Mouse (Mus musculus) neural tube, embryonic 13.5 days (tissue): ENCODE data around the gene 4931428F04Rik. TPM values are rescaled to one million over a fixed set of nuclear protein-coding genes. Genes with fewer than 3 reads are reported as not detected.

Experiments
- ATAC-seq: fragments of 200-750 bp; cut with Nextera tagmentation; 2 replicates; pipeline ENCODE4 v1.8.0; 2017; ENCODE audit warnings: low read depth, mild to moderate bottlenecking, moderate TSS enrichment, moderate library complexity
- H3K27ac ChIP-seq: fragments of 300-500 bp; sonication (generic); replicated peaks from 2 replicates; pipeline ENCODE4 v1.5.1; 2015; ENCODE audit warnings: moderate library complexity, mild to moderate bottlenecking, inconsistent platforms
- H3K27me3 ChIP-seq: fragments of 300-500 bp; sonication (generic); 2 replicates; pipeline ENCODE4 v1.6.1; 2015; ENCODE audit warnings: mild to moderate bottlenecking, inconsistent platforms
- H3K36me3 ChIP-seq: fragments of 300-500 bp; sonication (generic); 2 replicates; pipeline ENCODE4 v1.6.1; 2015; ENCODE audit warnings: mild to moderate bottlenecking, inconsistent platforms
- H3K4me1 ChIP-seq: fragments of 300-500 bp; sonication (generic); replicated peaks from 2 replicates; pipeline ENCODE4 v1.6.1; 2015; ENCODE audit warnings: inconsistent platforms
- H3K4me2 ChIP-seq: fragments of 300-500 bp; sonication (generic); 2 replicates; pipeline ENCODE4 v1.6.1; 2015; ENCODE audit warnings: inconsistent platforms, mild to moderate bottlenecking, moderate library complexity
- H3K4me3 ChIP-seq: fragments of 300-500 bp; sonication (generic); 2 replicates; pipeline ENCODE4 v1.5.1; 2015; ENCODE audit warnings: mild to moderate bottlenecking, inconsistent platforms
- H3K9ac ChIP-seq: fragments of 300-500 bp; sonication (generic); 2 replicates; pipeline ENCODE4 v1.6.1; 2015; ENCODE audit warnings: moderate library complexity, mild to moderate bottlenecking, inconsistent platforms
- H3K9me3 ChIP-seq: fragments of 300-500 bp; sonication (generic); 2 replicates; pipeline ENCODE4 v1.6.1; 2016; ENCODE audit warnings: inconsistent platforms
- WGBS: fragments of 180-500 bp; shearing (Covaris S2); methylation state at CpG from one replicate; pipeline ENCODE4 v1.1.7; 2015; 5-methylcytosine and 5-hydroxymethylcytosine counted together
- polyA plus RNA-seq: library from polyadenylated mRNA; unstranded; fragments of >200 nt; fragmentation: Nextera tagmentation; extraction: Ambion mirVana; gene quantifications from 2 replicates; pipeline ENCODE4 v1.2.1, GENCODE M21; 2015

The 4931428F04Rik gene
- 120 and 124 TPM in 2 replicates for polyA plus RNA-seq

DNA sequence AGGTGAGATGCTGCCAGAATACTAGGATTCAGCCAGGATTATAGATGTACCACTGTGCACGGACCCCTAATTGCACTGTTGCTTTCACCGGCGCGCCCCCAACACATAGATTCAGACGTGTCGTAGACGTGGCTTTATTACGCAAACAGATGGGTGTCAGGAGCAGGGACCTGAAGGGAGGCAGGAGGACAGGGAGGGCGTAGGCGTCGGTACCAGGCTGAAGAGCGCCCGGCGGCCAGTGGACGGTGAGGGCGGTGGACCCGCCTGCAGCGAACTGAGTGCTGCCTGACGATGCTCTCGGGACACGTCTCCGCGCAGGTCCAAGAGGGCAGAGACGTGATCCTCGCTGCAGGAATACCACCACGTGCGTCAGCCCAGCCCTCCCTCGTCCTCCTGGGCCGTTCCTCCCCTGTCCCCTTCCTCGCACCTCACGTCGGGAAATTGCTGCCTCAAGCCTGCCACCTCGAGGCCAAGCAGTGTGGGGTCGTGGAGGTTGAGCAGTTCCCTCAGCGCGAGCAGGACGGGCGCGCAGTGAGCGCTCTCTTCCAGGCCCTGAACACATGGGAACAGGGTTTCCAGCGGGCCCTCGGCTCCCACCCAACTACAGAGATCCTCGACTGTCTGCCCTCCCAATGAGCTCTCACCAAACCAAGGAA is at the start of gene 4931428F04Rik:
Gene 4931428F04Rik, minus strand, starts transcription at position 60 of the 656 bp plus-strand sequence.
- H3K9me3 ChIP-seq, result no peaks in the 10 kb centered on the region
- peaks cover 8% of the 10 kb centered on the region for H3K36me3 ChIP-seq
- peaks cover 7% of the 10 kb centered on the region; the same call in 1 of the 2 replicates for H3K27me3 ChIP-seq
- peak within 1 kb of the TSS; percentile 76 for H3K4me2 ChIP-seq
- WGBS, result 1% methylated on average over 43 of the region's 43 CpGs
- H3K4me3 ChIP-seq, result peak within 1 kb of the TSS; percentile 51
- H3K27ac ChIP-seq, result peak within 1 kb of the TSS; percentile 91
- H3K4me1 ChIP-seq, result peaks cover 58% of the 10 kb centered on the region
- H3K9ac ChIP-seq, result peak within 1 kb of the TSS; percentile 75
- peak; percentile 11 for ATAC-seq

GRCm38 (mm10) chr8:105338992-105339391 is 49.3 kb upstream of the 4931428F04Rik start:
- H3K36me3 ChIP-seq, result peaks cover 18% of the 10 kb centered on the region
- no peak overlapping the region for H3K27ac ChIP-seq
- 0 out of 2 replicates have a peak, but pooled peaks cover 5% of the 10 kb centered on the region for H3K4me1 ChIP-seq
- no peak overlapping the region for H3K4me3 ChIP-seq
- ATAC-seq, result no peak
- no peaks in the 10 kb centered on the region for H3K27me3 ChIP-seq
- WGBS, result 55% methylated on average over 4 of the region's 4 CpGs
- H3K9ac ChIP-seq, result no peak overlapping the region
- H3K9me3 ChIP-seq, result no peaks in the 10 kb centered on the region
- no peak overlapping the region for H3K4me2 ChIP-seq

DNA sequence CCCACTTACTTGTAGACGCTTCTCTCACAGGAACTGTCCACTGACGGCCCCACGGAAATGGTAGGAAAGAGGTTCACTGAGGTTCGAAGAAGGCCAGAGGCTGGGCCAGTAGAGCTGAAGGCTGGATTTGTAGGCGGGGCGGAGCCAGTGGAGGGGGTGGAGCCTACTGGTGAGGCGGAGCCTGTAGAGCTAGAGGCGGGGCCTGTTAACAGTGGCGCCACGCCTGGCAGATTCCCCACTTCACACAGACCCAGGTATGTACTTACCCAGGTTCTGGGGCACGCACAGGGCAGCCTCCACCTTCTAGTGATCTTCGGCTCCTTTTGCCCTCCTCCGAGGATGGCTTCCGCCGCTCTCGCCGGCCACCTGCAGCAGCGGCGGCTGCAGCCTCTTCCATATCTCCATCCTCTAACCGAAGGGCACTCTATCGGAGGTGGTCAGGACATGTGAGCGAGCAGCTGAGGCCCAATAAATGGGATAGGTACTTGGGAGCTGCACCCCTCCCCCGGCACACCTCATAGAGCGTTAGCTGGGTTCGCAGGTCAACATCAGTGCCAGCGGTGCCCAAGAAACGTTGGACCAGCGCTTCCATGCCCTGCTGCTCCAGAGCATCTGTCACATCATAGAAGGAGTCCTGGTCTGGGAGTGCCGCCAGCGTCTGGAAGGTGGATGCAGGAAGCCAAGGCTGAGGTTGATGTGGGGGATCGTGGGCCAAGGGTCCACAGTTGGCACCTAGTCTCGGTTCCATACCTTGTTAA is 46.9 kb upstream of the 4931428F04Rik start:
- Histone ChIP-seq H3K4me3 (peak overlapping the region; percentile 3; the same call in 1 of the 2 replicates), H3K4me1 (0 out of 2 replicates have a peak, but pooled peaks cover 4% of the 10 kb centered on the region), H3K9me3 (no peaks in the 10 kb centered on the region), H3K27ac (no peak overlapping the region), H3K9ac (no peak overlapping the region), H3K27me3 (no peaks in the 10 kb centered on the region), H3K4me2 (peak overlapping the region; percentile 16; the same call in 1 of the 2 replicates), H3K36me3 (peaks cover 30% of the 10 kb centered on the region)
- WGBS, result 45% methylated on average over 32 of the region's 32 CpGs
- ATAC-seq, result peak; percentile 51

- ATAC-seq, result no peak
- no peak overlapping the region for H3K4me3 ChIP-seq
- H3K9me3 ChIP-seq, result no peaks in the 10 kb centered on the region
- 81% methylated on average over 2 of the region's 2 CpGs for WGBS
- no peak overlapping the region for H3K27ac ChIP-seq
- H3K36me3 ChIP-seq, result peaks cover 67% of the 10 kb centered on the region
- no peak overlapping the region for H3K9ac ChIP-seq
- H3K27me3 ChIP-seq, result no peaks in the 10 kb centered on the region
- H3K4me2 ChIP-seq, result no peak overlapping the region
- H3K4me1 ChIP-seq, result peaks cover 4% of the 10 kb centered on the region
Observed at GRCm38 (mm10) chr8:105332523-105332922, 42.9 kb upstream of the 4931428F04Rik start.

DNA sequence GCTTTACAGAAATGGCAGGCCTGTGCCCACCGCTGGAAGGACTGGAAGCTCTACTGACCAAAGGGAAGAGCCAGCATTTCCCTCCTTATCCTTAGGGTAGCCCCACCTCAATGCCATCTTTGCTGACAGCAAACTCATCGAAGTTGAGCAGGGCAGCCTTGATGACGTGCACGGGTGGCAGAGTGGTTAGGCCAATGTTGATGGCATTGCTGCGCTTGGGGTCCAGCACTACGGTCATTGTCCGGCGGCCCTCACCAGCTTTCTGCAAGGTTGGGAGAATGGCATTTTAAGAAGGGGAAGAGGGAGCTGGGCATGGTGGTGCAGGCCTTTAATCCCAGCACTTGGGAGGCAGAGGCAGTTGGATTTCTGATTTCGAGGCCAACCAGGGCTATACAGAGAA is 42.3 kb upstream of the 4931428F04Rik start:
- Histone ChIP-seq H3K36me3 (peaks cover 67% of the 10 kb centered on the region), H3K4me2 (no peak overlapping the region), H3K4me3 (no peak overlapping the region), H3K27ac (no peak overlapping the region), H3K9ac (no peak overlapping the region), H3K9me3 (no peaks in the 10 kb centered on the region), H3K27me3 (no peaks in the 10 kb centered on the region), H3K4me1 (peaks cover 10% of the 10 kb centered on the region)
- WGBS, result 93% methylated on average over 9 of the region's 9 CpGs
- no peak for ATAC-seq

- ATAC-seq, result no peak
- no peak overlapping the region for H3K9ac ChIP-seq
- WGBS, result 94% methylated on average over 22 of the region's 22 CpGs
- H3K9me3 ChIP-seq, result no peaks in the 10 kb centered on the region
- peaks cover 13% of the 10 kb centered on the region for H3K4me1 ChIP-seq
- H3K36me3 ChIP-seq, result peaks cover 64% of the 10 kb centered on the region
- H3K4me2 ChIP-seq, result no peak overlapping the region
- no peaks in the 10 kb centered on the region for H3K27me3 ChIP-seq
- no peak overlapping the region for H3K27ac ChIP-seq
- H3K4me3 ChIP-seq, result no peak overlapping the region
Observed at GRCm38 (mm10) chr8:105331469-105331868, 41.8 kb upstream of the 4931428F04Rik start.

GRCm38 (mm10) chr8:105330325-105330724 is 40.7 kb upstream of the 4931428F04Rik start:
- no peak for ATAC-seq
- H3K36me3 ChIP-seq, result peaks cover 60% of the 10 kb centered on the region
- 93% methylated on average over 12 of the region's 12 CpGs for WGBS

DNA sequence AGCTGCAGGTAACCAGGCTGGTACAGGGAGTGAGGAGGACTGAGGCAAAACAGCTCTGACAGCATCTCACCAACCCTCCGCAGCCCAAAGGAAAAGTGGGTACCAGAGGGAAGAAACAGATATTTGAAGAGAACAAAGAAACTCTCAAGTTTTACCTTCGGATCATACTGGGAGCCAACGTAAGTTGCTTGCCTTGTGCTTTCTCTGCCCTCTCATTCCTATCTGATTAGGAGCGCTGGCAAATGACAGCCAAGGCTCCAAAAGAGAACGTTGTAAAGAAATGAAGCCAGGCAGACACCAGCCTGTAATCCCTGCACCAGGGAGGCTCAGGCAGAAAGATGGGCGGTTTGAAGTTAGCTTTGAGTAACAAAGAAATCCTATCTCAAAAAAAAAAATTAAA is 37.3 kb upstream of the 4931428F04Rik start:
- no peaks in the 10 kb centered on the region for H3K9me3 ChIP-seq
- H3K4me1 ChIP-seq, result peaks cover 27% of the 10 kb centered on the region
- H3K4me3 ChIP-seq, result peak overlapping the region; percentile 79
- 45% methylated on average over 6 of the region's 6 CpGs for WGBS
- H3K9ac ChIP-seq, result peak overlapping the region; percentile 91
- H3K36me3 ChIP-seq, result peaks cover 54% of the 10 kb centered on the region
- peak overlapping the region; percentile 87; the same call in 1 of the 2 replicates for H3K27ac ChIP-seq
- no peaks in the 10 kb centered on the region for H3K27me3 ChIP-seq
- peak overlapping the region; percentile 94 for H3K4me2 ChIP-seq
- ATAC-seq, result no peak

More at GRCm38 (mm10) chr8:105330325-105330724, 40.7 kb upstream of the 4931428F04Rik start:
- H3K4me3 ChIP-seq, result no peak overlapping the region
- H3K4me2 ChIP-seq, result no peak overlapping the region
- H3K27me3 ChIP-seq, result no peaks in the 10 kb centered on the region
- no peaks in the 10 kb centered on the region for H3K9me3 ChIP-seq
- H3K4me1 ChIP-seq, result peaks cover 16% of the 10 kb centered on the region
- no peak overlapping the region for H3K27ac ChIP-seq
- no peak overlapping the region for H3K9ac ChIP-seq

- peak within 1 kb of the TSS; percentile 79 for H3K4me3 ChIP-seq
- peaks cover 48% of the 10 kb centered on the region for H3K36me3 ChIP-seq
- H3K9me3 ChIP-seq, result no peaks in the 10 kb centered on the region
- H3K9ac ChIP-seq, result peak within 1 kb of the TSS; percentile 91
- H3K4me1 ChIP-seq, result peaks cover 27% of the 10 kb centered on the region
- under 1% methylated on average over 36 of the region's 36 CpGs for WGBS
- no peaks in the 10 kb centered on the region for H3K27me3 ChIP-seq
- H3K27ac ChIP-seq, result peak within 1 kb of the TSS; percentile 87
- peak; percentile 90 for ATAC-seq
- peak within 1 kb of the TSS; percentile 94 for H3K4me2 ChIP-seq
Observed at GRCm38 (mm10) chr8:105326141-105326672, 36.5 kb upstream of the 4931428F04Rik start, which contains the start of the genes Lrrc29 and Tmem208. Gene Lrrc29, minus strand, starts transcription at chr8:105326278. Gene Tmem208, plus strand, starts transcription at chr8:105326354.

DNA sequence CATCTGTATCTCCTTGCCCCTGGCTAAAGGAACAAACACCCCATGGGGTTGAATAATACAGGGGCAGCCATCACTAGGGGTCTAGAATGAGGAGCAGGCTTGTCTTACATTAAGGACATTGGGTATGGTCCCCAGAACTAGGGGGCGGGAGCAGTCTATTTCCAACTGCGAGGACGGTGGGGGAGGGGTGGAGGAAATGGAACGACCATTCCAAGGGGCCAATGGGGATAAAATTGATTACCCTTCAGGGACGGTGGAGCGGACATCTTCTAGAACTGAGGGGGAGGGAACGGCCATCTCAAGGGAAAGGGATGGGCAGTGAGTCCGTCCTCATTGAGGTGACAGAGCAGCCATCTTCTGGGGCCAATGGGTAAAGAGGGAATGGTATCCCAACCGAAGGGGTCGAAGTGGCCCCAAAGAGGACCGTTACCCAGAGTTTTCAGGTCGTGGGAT is 36.0 kb upstream of the 4931428F04Rik start:
- Histone ChIP-seq H3K4me1 (peaks cover 27% of the 10 kb centered on the region), H3K36me3 (peaks cover 43% of the 10 kb centered on the region), H3K9ac (peak overlapping the region; percentile 91), H3K4me3 (peak overlapping the region; percentile 79), H3K9me3 (no peaks in the 10 kb centered on the region), H3K27ac (peak overlapping the region; percentile 87), H3K4me2 (peak overlapping the region; percentile 85), H3K27me3 (no peaks in the 10 kb centered on the region)
- peak; percentile 68 for ATAC-seq
- under 1% methylated on average over 12 of the region's 12 CpGs for WGBS

DNA sequence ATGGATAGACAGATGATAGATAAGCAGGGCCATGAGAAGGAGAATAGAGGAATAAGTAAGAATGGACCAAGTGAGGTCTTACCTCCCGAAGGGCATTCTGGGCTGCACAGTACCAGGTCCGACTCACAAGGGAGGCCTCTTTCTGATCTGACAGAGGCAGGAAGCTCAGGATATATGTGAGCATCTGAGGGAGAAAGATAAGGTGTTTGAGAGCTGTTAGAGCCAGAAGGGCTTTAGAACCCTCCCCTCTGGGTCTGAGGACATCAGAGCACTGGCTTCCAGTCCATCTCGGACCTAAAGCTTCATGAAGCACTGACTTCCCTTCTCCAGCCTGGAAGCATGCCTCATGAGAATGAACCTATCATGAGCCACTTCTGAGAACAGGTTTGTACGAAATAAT is 33.5 kb upstream of the 4931428F04Rik start:
- no peaks in the 10 kb centered on the region for H3K9me3 ChIP-seq
- no peak overlapping the region for H3K9ac ChIP-seq
- 93% methylated on average over 4 of the region's 4 CpGs for WGBS
- H3K4me1 ChIP-seq, result peaks cover 27% of the 10 kb centered on the region
- H3K27me3 ChIP-seq, result no peaks in the 10 kb centered on the region
- peaks cover 40% of the 10 kb centered on the region for H3K36me3 ChIP-seq
- no peak overlapping the region for H3K4me2 ChIP-seq
- ATAC-seq, result no peak
- H3K4me3 ChIP-seq, result no peak overlapping the region
- H3K27ac ChIP-seq, result no peak overlapping the region
